Mouse (Mus musculus) WW6 (cell line): Measurements from ENCODE around the gene Pla2g4a.

Experiments used
- DNase-seq: peaks from one replicate; pipeline ENCODE4 v3.0.0-alpha.2; 2013; ENCODE audit warnings: low read depth, low spot score

Gene Pla2g4a

GRCm38 (mm10) chr1:149855581-149855980 lies 105.5 kb downstream of the Pla2g4a start:
- DNase-seq: no peak

- no peak for DNase-seq
These were observed 106.2 kb downstream of the Pla2g4a start for GRCm38 (mm10) chr1:149854867-149855266.

- no peak for DNase-seq
These were observed 114.4 kb downstream of the Pla2g4a start for GRCm38 (mm10) chr1:149846655-149847054.

GRCm38 (mm10) chr1:149841845-149842244 lies 119.2 kb downstream of the Pla2g4a start:
- no peak for DNase-seq

GRCm38 (mm10) chr1:149840961-149841416 lies 120.1 kb downstream of the Pla2g4a start:
- no peak for DNase-seq

GRCm38 (mm10) chr1:149840312-149840930 lies 120.7 kb downstream of the Pla2g4a start:
- no peak for DNase-seq

GRCm38 (mm10) chr1:149836496-149836895 lies 124.6 kb downstream of the Pla2g4a start:
- DNase-seq: no peak

GRCm38 (mm10) chr1:149833876-149834275 lies 127.2 kb downstream of the Pla2g4a start:
- DNase-seq: no peak

GRCm38 (mm10) chr1:149832952-149833351 lies 128.1 kb downstream of the Pla2g4a start:
- no peak for DNase-seq

GRCm38 (mm10) chr1:149832514-149832913 lies 128.6 kb downstream of the Pla2g4a start:
- DNase-seq: no peak

GRCm38 (mm10) chr1:149831100-149831499 lies 130.0 kb downstream of the Pla2g4a start:
- no peak for DNase-seq

- DNase-seq: no peak
These were observed 147.3 kb downstream of the Pla2g4a start for GRCm38 (mm10) chr1:149813616-149814345.

GRCm38 (mm10) chr1:149809527-149809926 lies 151.6 kb downstream of the Pla2g4a start:
- no peak for DNase-seq
